Mouse (Mus musculus): ENCODE measurements at regions not wholly inside any gene's neighbourhood (a gene's known extent, or its start where the extent isn't known, plus 50 kb on each side); places are given as distances from the start of the nearest gene placed in this dataset.

DNA sequence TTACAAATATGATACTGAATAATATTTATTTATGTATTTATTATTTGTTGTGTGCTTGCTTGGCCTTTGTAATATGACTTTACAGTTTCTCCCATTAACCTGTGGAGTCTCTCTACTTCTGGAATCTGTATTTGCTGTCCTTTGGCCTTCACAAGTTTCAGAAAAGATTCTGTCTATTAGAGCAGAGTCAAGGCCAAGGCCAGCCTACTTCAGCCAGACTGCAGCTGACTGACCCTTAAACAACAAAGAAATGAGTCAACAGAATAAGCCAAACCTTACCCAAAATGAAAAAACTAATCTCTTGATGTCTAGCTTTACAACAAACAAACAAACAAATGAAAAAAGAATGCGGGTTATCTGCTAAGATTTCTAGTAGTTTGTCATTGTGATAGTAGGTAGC, 532.7 kb upstream of the Btbd3 start:
- Histone ChIP-seq H3K4me1 (peaks cover under 1% of the 10 kb centered on the region; the same call in 1 of the 2 replicates), H3K27ac (no peak overlapping the region), H3K4me3 (replicated peaks) (no peak overlapping the region), H3K4me2 (no peak overlapping the region), H3K9me3 (no peaks in the 10 kb centered on the region), H3K36me3 (replicated peaks) (no peaks in the 10 kb centered on the region), H3K9ac (no peak overlapping the region), H3K27me3 (0 out of 2 replicates have a peak, but pooled peaks cover 10% of the 10 kb centered on the region)
- no peak for ATAC-seq (ENCODE audit: low FRiP score)
- 87% methylated on average over 1 of the region's 1 CpGs for WGBS

DNA sequence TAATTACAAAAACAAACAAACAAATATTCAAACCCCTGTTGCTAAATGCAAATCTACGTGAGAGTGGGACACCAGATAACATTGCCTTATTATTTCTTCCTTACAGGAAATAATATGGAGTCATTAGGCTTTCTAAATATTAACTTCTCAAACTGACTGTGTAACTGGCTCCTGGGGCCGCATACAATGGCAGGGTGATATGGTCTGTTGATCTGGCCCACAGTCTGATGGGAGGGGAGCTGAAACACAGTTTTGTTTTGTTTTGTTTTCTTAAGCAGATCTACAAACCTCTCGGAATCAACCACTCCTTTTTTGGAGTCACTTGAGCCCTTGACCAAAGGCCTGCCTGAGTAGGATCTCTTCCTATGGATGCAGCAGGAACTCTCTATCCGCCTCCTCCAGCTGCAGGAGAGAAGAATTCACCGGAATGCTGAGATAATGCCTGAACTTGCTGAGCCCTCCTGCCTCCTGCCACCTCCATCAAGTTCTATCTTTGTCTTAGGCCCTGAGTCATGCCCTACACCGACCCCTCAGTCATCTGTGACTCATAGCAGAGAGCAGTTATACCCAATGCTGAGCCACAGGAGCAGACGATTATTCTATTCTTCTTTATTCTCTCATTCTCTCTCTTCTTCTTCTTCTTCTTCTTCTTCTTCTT, 534.5 kb upstream of the Btbd3 start:
- Histone ChIP-seq H3K4me1 (no peaks in the 10 kb centered on the region), H3K9me3 (no peaks in the 10 kb centered on the region), H3K4me2 (no peak overlapping the region), H3K4me3 (replicated peaks) (no peak overlapping the region), H3K27ac (no peak overlapping the region), H3K9ac (no peak overlapping the region), H3K27me3 (peaks cover 12% of the 10 kb centered on the region; the same call in 1 of the 2 replicates), H3K36me3 (replicated peaks) (no peaks in the 10 kb centered on the region)
- ATAC-seq (ENCODE audit: low FRiP score), result no peak
- WGBS, result 76% methylated on average over 7 of the region's 7 CpGs

DNA sequence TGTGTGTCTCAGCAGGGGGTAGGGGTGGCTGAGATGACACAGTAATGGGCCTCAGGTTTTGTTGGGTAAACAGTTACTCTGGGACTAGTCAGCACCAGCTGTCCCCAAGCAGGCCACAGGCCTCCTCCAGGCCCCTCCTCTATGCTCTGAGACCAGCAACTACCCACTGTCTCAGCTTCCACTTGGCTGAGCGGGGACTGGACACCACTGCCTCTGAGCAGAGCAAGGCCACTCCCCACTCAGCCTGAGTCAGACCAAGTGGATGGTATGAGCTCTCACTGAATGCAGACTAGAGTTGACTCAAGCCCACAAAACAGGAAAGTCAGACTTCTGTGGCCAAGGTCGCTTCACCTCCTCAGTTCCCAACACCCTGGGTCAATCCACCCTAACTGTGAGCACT, 540.5 kb upstream of the Btbd3 start:
- Histone ChIP-seq H3K27me3 (peaks cover 46% of the 10 kb centered on the region), H3K4me1 (no peaks in the 10 kb centered on the region), H3K27ac (no peak overlapping the region), H3K9me3 (no peaks in the 10 kb centered on the region), H3K4me3 (replicated peaks) (no peak overlapping the region), H3K36me3 (replicated peaks) (no peaks in the 10 kb centered on the region), H3K4me2 (no peak overlapping the region), H3K9ac (no peak overlapping the region)
- ATAC-seq (ENCODE audit: low FRiP score), result no peak
- WGBS, result 82% methylated on average over 2 of the region's 2 CpGs

DNA sequence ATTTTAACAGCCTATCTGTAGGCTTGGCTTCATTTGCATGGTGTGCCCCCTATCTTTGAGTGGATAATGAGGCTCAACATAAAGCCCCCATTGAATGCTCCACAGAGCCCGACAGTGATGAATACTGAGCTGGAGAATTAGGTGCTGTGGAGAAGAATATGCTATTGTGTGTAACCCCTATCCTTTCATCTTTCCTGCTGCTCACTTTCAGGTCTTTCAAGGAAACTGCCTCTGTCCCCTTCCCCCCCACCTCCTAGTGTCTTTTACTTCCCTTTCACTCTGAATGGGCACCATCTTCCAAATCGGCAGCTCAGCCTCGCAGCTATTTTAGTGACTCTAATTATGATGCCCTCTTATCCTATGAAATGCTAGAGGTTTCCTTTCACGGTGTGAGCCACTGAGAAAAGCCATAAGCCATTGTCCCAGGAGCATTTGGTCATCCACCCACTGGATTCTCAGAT, 549.8 kb upstream of the Btbd3 start:
- H3K4me2 ChIP-seq, result peak overlapping the region; percentile 41
- peaks cover 60% of the 10 kb centered on the region for H3K27me3 ChIP-seq
- ATAC-seq (ENCODE audit: low FRiP score), result peak; percentile 94
- H3K4me1 ChIP-seq, result peaks cover 27% of the 10 kb centered on the region
- H3K27ac ChIP-seq, result 0 out of 2 replicates have a peak overlapping the region, but pooled peaks have one; percentile 9
- H3K9ac ChIP-seq, result no peak overlapping the region
- no peaks in the 10 kb centered on the region for H3K9me3 ChIP-seq
- peak overlapping the region; percentile 8; the same call in 1 of the 2 replicates for H3K4me3 ChIP-seq (replicated peaks)
- WGBS, result 2% methylated on average over 4 of the region's 4 CpGs
- H3K36me3 ChIP-seq (replicated peaks), result no peaks in the 10 kb centered on the region

DNA sequence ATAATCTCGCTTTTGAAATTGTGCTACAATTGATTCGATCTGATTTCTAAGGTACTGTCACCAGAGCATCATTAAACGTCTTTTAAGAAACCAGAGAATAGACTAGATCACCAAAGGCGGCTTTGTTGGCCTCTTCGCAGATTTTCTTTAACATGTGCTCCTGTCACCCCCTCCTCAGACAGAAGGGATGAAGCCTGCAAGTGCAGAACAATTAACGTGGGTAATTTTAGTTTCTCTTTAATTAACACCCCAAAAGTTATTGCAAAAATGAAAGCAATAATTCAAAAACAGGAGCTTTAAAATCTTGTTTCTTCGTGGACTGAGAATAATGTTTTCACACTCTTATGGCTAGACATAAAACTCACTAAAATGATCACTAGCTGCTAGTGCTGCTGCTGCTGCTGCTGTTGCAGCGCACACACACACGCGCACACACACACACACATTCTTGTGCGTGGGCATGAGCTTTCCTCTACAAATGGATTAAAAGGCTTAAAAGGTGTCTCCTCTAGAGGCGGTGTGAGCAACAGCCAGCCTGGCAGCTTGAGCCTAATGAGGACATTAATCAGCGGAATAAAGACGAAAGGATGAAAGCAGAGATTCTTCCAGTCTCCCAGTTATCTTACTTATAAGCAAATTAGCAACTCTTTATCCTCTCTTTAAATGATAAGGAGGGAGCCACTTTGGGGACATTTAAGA, 550.5 kb upstream of the Btbd3 start:
- WGBS, result 8% methylated on average over 14 of the region's 14 CpGs
- ATAC-seq (ENCODE audit: low FRiP score), result peak; percentile 85
- Histone ChIP-seq H3K27me3 (peaks cover 63% of the 10 kb centered on the region), H3K4me3 (replicated peaks) (peak overlapping the region; percentile 11; the same call in 1 of the 2 replicates), H3K9me3 (no peaks in the 10 kb centered on the region), H3K9ac (no peak overlapping the region), H3K4me1 (peaks cover 27% of the 10 kb centered on the region), H3K4me2 (peak overlapping the region; percentile 41), H3K27ac (0 out of 2 replicates have a peak overlapping the region, but pooled peaks have one; percentile 9), H3K36me3 (replicated peaks) (no peaks in the 10 kb centered on the region)

DNA sequence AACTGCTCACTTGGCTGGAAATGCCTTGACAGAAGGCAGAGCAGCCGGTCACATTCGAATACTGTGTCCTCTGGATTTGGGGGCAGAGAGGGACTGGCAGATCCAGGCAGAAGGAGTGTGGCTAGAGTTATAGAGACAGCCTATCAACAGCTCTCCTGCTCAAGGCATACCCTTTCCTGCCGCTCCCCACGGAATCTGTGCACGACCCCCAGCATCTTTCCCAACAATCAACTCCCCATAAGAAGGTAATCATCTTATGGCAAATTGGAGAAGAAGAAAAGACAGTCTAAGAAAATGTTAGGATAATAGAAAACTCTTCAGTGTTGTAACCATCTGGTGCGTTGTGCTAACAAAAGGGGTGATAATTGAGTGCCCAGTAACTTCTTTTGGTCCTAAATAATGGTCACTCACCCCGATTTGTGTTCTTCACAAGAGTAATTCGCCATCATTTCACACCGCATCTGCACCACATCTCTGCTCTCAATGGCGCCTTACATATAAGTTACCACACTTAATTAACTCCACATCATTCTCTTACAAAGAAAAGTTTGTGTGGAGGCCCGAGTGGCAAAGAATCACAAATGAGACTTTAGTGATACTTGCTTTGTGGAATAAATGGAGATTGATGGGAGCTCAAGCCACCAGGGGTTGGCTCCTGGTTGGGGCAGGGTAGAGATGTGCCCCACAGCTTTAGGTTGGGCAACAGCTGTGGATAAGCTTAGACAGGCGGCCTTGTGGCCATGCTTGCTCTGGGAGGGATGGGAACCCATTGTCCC, 551.2 kb upstream of the Btbd3 start:
- Histone ChIP-seq H3K9me3 (no peaks in the 10 kb centered on the region), H3K4me1 (peaks cover 27% of the 10 kb centered on the region), H3K4me3 (replicated peaks) (no peak overlapping the region), H3K27me3 (peaks cover 63% of the 10 kb centered on the region), H3K9ac (no peak overlapping the region), H3K27ac (no peak overlapping the region), H3K4me2 (peak overlapping the region; percentile 41), H3K36me3 (replicated peaks) (no peaks in the 10 kb centered on the region)
- WGBS, result 7% methylated on average over 12 of the region's 12 CpGs
- peak; percentile 63; the same call in 1 of the 2 replicates for ATAC-seq (ENCODE audit: low FRiP score)

DNA sequence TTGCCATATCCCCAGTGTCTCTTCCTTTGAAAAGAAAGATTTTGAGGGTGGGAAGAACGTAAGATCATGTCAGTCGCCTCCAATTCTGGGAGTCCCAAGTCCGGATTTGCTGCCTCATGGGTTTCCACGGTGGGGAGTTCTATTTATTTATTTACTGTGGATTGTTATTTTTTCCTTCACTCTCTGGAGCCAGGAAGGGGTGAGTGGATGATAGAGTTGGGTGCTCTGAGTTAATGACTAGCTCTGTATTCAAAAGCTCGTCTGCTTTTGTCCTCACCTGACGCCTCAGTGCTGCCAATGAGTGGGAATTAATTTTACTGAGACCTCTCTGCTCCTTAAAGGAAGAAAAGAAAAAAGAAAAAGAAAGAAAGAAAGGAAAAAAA, 551.8 kb upstream of the Btbd3 start:
- Histone ChIP-seq H3K9ac (no peak overlapping the region), H3K4me1 (peaks cover 27% of the 10 kb centered on the region), H3K9me3 (no peaks in the 10 kb centered on the region), H3K4me3 (replicated peaks) (no peak overlapping the region), H3K4me2 (no peak overlapping the region), H3K27me3 (peaks cover 65% of the 10 kb centered on the region), H3K27ac (no peak overlapping the region), H3K36me3 (replicated peaks) (no peaks in the 10 kb centered on the region)
- 43% methylated on average over 6 of the region's 6 CpGs for WGBS
- ATAC-seq (ENCODE audit: low FRiP score), result no peak

DNA sequence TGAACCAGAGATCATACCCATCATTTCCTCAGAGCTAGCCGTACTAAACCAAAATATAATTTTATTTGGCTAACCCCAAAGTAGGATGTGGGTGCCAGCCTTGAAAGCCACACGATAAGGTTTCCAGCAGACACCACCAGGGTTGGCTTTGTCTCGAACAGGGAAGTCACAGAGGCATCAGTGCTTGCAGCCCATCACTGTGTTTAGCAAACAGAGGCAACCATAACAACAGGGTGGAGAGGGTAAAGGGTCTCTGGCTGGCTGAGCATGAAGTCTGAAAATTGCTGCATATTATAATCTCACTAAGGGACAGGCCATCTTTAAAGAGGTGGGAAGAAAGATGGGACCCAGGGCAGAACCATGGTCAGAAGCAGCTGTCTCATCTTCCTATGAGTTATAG, 552.3 kb upstream of the Btbd3 start:
- Histone ChIP-seq H3K4me2 (no peak overlapping the region), H3K27me3 (peaks cover 66% of the 10 kb centered on the region), H3K4me1 (peaks cover 27% of the 10 kb centered on the region), H3K4me3 (replicated peaks) (no peak overlapping the region), H3K9ac (no peak overlapping the region), H3K27ac (no peak overlapping the region), H3K9me3 (no peaks in the 10 kb centered on the region), H3K36me3 (replicated peaks) (no peaks in the 10 kb centered on the region)
- no peak for ATAC-seq (ENCODE audit: low FRiP score)
- 75% methylated on average over 3 of the region's 3 CpGs for WGBS

DNA sequence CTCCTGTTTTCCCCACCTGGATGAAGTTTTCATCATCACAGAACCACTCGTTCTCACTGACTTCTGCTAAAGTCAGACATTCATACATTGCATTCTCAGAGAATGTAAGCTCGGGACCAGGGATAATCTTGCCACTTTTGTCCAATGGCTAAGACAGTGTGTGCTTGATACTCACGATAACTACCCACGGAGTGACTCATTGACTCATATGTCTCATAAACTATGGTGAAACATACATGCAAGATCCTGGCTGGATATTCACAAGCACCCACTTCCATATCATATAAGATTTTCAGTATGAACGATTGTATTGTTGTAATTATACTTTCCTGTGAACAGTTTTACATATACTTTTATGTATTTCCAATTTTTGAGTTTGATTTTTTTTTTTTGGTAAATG, 560.5 kb upstream of the Btbd3 start:
- no peaks in the 10 kb centered on the region for H3K9me3 ChIP-seq
- H3K4me2 ChIP-seq, result no peak overlapping the region
- H3K27ac ChIP-seq, result no peak overlapping the region
- H3K4me1 ChIP-seq, result no peaks in the 10 kb centered on the region
- 96% methylated on average over 5 of the region's 5 CpGs for WGBS
- no peak overlapping the region for H3K9ac ChIP-seq
- no peak for ATAC-seq (ENCODE audit: low FRiP score)
- peaks cover 24% of the 10 kb centered on the region for H3K27me3 ChIP-seq
- H3K4me3 ChIP-seq (replicated peaks), result no peak overlapping the region
- no peaks in the 10 kb centered on the region for H3K36me3 ChIP-seq (replicated peaks)

DNA sequence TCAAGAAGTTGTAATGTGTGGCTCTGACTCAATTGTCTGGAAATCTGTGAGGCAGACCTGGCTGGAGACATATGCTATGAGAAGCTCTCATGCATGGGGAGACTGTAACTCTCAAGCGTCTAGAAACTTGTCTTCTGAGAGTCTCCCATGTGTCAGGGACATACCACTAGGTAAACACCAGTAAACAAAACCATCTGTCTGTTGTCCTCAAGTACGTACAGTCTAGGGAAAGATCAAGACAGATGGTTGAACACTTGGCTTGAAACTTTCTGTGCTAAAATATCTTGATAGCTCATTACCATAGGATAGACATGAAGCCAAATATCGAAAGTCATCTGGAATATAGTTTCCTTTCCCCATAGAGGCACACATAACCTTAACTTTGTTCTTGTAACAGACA, 562.3 kb upstream of the Btbd3 start:
- Histone ChIP-seq H3K4me1 (no peaks in the 10 kb centered on the region), H3K9ac (no peak overlapping the region), H3K9me3 (no peaks in the 10 kb centered on the region), H3K27me3 (peaks cover 16% of the 10 kb centered on the region), H3K4me2 (no peak overlapping the region), H3K27ac (no peak overlapping the region), H3K4me3 (replicated peaks) (no peak overlapping the region), H3K36me3 (replicated peaks) (no peaks in the 10 kb centered on the region)
- WGBS, result 81% methylated on average over 3 of the region's 3 CpGs
- no peak for ATAC-seq (ENCODE audit: low FRiP score)

DNA sequence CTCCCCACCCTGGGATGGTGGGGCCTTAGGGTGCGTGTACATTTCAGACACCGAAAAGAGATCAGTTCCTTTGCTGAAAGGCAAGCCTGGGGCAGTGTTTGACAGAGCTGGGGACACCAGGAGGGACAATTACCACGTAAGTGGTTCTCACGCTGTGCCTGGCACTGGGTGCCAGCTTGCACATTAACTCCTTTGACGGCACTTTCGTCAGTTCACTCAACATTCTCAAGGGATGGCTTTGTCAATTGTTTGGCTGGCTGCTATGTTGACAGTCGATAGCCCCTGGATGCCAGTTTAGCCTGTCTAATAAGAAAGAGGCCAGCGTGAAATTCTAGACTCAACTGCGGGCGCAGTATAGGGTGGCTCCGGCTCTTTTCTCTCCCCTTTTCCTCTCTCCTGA, 569.2 kb upstream of the Btbd3 start:
- H3K4me2 ChIP-seq, result no peak overlapping the region
- ATAC-seq (ENCODE audit: low FRiP score), result 0 out of 2 replicates have a peak, but pooled peaks have one; percentile 20
- H3K4me1 ChIP-seq, result no peaks in the 10 kb centered on the region
- H3K27ac ChIP-seq, result no peak overlapping the region
- H3K9me3 ChIP-seq, result no peaks in the 10 kb centered on the region
- peaks cover 12% of the 10 kb centered on the region; the same call in 1 of the 2 replicates for H3K27me3 ChIP-seq
- H3K9ac ChIP-seq, result no peak overlapping the region
- no peak overlapping the region for H3K4me3 ChIP-seq (replicated peaks)
- 66% methylated on average over 11 of the region's 11 CpGs for WGBS
- no peaks in the 10 kb centered on the region for H3K36me3 ChIP-seq (replicated peaks)

DNA sequence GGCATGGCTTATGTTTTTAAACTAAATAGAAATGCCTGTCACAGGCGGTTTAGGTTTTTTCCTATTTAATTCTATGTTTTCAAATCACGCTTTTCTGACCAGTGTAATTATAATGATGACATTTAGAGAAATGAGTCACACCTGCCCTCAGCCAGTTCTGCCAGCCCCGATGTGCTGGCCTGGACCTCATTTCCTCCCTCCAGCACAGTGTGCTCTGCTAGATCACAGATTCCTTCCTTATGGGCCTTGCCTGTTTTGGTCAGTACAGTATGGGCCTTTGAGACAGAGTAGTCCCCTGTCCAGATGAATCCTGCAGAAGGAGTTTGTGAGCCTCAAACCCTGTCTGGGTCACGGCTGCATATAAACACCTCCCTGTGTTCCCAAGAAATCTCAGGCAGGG, 569.6 kb upstream of the Btbd3 start:
- H3K27ac ChIP-seq, result no peak overlapping the region
- no peak for ATAC-seq (ENCODE audit: low FRiP score)

More for the DNA sequence above, 569.6 kb upstream of the Btbd3 start:
- no peaks in the 10 kb centered on the region for H3K9me3 ChIP-seq
- no peak overlapping the region for H3K4me3 ChIP-seq (replicated peaks)
- H3K27me3 ChIP-seq, result peaks cover 12% of the 10 kb centered on the region; the same call in 1 of the 2 replicates
- H3K4me2 ChIP-seq, result no peak overlapping the region
- no peak overlapping the region for H3K9ac ChIP-seq
- H3K4me1 ChIP-seq, result no peaks in the 10 kb centered on the region
- no peaks in the 10 kb centered on the region for H3K36me3 ChIP-seq (replicated peaks)
- 90% methylated on average over 4 of the region's 4 CpGs for WGBS

All from forebrain, embryonic 12.5 days (tissue).